In genomic region chr4:46532511-46532910, GRCm38 (mm10) we compare ENCODE assay signal across 15 mouse cellular contexts.
"Had no signal": no experiment of that assay in that cellular context is flagged by ENCODE, and none has a peak within 500 bp of the region (broad histone marks: within the 10 kb centered on the region; RNA-seq: fewer than 3 reads in every experiment).

No protein-coding gene starts in this region.

- H3K36me3 ChIP-seq: neural tube, embryonic 13.5 days; neural tube, embryonic 15.5 days; stomach, embryonic 15.5 days had no signal

- H3K27ac ChIP-seq: neural tube, embryonic 13.5 days; neural tube, embryonic 15.5 days; stomach, embryonic 15.5 days; stomach, postnatal 0 days had no signal

- H3K4me2 ChIP-seq: neural tube, embryonic 13.5 days; neural tube, embryonic 15.5 days; stomach, embryonic 15.5 days had no signal

- H3K9ac ChIP-seq: neural tube, embryonic 13.5 days; neural tube, embryonic 15.5 days; stomach, embryonic 15.5 days had no signal

- H3K4me3 ChIP-seq: neural tube, embryonic 13.5 days; neural tube, embryonic 15.5 days; stomach, embryonic 15.5 days had no signal

- DNase-seq: retina, postnatal 1 day; right cerebral cortex, postnatal 14 days; right cerebral cortex, postnatal 25 days; right cerebral cortex, postnatal 4 days; spleen, adult 18-20 months; thymus, adult 18-20 months; thymus, adult 2 months; thymus, postnatal 14 days; thymus, postnatal 25 days; thymus, postnatal 36 days; thymus, postnatal 4 days had no signal

- H3K9me3 ChIP-seq: neural tube, embryonic 13.5 days; neural tube, embryonic 15.5 days; stomach, embryonic 15.5 days had no signal
